Mouse (Mus musculus): ENCODE results near the gene Cds1. TPM values are rescaled to one million over a fixed set of nuclear protein-coding genes. Genes with fewer than 3 reads are reported as not detected.

The Cds1 gene
- polyA plus RNA-seq, 1 experiment from 2014 or later: 9.5 TPM

DNA sequence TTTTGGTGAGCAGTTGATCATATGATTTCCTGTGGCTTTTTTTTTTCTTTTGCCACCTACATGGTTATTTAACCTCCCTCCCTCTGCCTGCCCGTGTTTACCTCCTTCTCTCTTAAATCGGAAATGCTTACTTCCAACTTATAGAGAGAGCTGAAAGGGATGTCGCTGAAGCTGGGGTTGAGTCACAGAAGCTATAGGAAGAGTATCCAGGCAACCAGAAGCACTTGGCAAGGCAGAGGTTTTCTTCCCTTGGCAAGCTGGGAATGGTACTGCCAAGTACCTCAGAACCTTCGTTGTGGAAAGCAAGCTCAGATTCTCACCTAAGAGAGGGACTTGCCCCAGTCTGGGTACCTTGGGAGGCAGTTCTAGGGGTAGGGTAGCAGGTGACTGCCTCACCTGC, 3.2 kb upstream of the Cds1 start:
- H3K36me3 ChIP-seq (ENCODE audit: inconsistent target): no peaks in the 10 kb centered on the region
- no peak overlapping the region for H3K27ac ChIP-seq
- no peaks in the 10 kb centered on the region; the same call in 1 of the 2 replicates for H3K79me2 ChIP-seq (ENCODE audit: inconsistent target)
- no peak overlapping the region for H3K4me3 ChIP-seq (ENCODE audit: inconsistent target)
- WGBS (ENCODE audit: missing documents): 29% methylated on average over 4 of the region's 4 CpGs

DNA sequence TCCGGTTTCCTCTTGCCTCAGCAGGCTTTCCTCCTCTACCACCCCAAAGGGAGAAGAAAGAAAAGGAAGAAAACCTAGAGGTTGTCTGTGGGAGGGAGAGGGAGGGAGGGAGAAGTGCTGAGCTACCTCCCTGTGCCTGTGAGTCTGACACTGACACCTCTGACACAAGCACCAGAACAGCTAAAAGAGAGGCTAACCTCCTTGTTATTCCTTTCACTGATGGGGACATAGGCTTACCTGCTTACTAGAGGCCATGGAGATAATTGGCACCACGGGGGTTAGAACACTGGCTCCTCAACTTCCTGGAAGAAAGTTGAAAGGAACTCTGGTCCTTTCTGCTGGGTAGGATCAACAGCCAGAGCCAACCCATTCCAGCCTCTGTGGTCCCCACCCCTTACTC, 1.4 kb upstream of the Cds1 start:
- Histone ChIP-seq H3K79me2 (ENCODE audit: inconsistent target) (peaks cover 17% of the 10 kb centered on the region), H3K4me3 (ENCODE audit: inconsistent target) (no peak overlapping the region), H3K36me3 (ENCODE audit: inconsistent target) (no peaks in the 10 kb centered on the region), H3K27ac (no peak overlapping the region)
- 34% methylated on average over 2 of the region's 2 CpGs for WGBS (ENCODE audit: missing documents)

DNA sequence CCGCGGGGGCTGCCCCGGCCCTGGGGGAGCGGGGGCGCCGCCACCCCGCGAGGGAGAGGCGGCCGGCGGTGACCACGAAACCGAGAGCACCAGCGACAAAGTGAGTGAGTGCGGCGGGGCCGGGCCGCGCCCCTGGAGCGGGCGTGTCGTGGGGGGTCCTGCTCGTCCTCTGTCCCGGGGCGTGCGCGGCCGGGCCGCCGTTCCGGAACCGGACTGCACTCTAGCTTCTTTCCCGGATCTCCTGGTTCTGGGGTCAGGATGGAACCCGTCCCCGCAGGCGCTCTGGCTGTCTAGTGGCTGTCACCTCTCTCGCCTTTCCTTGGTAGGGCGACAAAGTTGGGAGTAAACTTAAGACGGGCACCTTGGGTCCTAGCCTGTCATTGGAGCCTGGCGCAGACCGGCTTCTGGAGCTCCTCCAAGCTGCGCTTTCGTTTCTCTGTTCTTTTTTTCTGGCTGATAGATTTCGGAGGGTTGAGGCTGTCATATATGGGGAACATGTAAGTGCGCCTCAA, 516 bp downstream of the Cds1 start:
- Histone ChIP-seq H3K79me2 (ENCODE audit: inconsistent target) (peaks cover 35% of the 10 kb centered on the region), H3K27ac (peak overlapping the region; percentile 68), H3K36me3 (ENCODE audit: inconsistent target) (no peaks in the 10 kb centered on the region), H3K4me3 (ENCODE audit: inconsistent target) (peak overlapping the region; percentile 60)
- WGBS (ENCODE audit: missing documents): under 1% methylated on average over 42 of the region's 45 CpGs

DNA sequence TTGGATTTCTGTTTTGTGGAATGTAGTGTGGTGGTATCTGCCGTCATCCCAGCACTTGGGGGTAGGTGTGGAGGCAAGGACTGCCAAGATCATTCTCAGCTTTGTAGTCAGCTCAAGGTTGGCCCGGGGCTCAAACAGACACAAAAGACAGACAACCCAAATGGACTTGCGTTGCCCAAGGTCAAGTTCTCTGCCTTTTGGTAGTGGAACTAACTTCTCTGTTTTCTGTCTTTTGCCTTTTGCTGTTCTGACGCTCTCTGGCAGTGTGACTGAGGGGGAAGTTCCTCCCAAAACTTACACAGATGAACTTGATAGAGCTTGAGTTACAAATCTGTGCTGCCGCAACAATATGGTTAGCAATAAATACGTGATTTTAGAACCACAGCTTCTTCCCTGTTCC, 1.3 kb downstream of the Cds1 start:
- Histone ChIP-seq H3K36me3 (ENCODE audit: inconsistent target) (no peaks in the 10 kb centered on the region), H3K79me2 (ENCODE audit: inconsistent target) (peaks cover 43% of the 10 kb centered on the region), H3K4me3 (ENCODE audit: inconsistent target) (peak overlapping the region; percentile 60), H3K27ac (peak overlapping the region; percentile 68)
- WGBS (ENCODE audit: missing documents): 1% methylated on average over 6 of the region's 6 CpGs

DNA sequence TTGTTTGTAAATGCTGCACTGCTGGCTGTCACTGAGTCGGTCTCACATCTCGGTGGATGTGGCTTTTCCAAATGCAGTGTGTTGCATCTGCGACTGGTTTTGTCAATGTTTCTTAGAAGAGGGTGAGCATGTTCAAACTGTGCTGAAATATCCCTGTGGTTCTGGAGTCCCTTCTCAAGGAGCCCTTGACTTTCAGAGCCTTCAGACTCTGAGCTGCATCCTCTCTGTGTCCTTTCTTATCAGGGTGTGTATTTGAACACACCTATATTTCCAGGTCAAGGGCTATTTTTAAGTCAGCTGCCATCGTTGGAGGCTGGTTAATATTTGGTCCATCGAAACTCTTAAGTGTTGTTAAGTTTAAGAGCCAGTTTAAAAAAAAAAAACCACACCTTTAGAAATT, 2.2 kb downstream of the Cds1 start:
- Histone ChIP-seq H3K4me3 (ENCODE audit: inconsistent target) (peak overlapping the region; percentile 60), H3K36me3 (ENCODE audit: inconsistent target) (no peaks in the 10 kb centered on the region), H3K79me2 (ENCODE audit: inconsistent target) (peaks cover 52% of the 10 kb centered on the region), H3K27ac (peak overlapping the region; percentile 68)
- WGBS (ENCODE audit: missing documents): 70% methylated on average over 5 of the region's 5 CpGs

DNA sequence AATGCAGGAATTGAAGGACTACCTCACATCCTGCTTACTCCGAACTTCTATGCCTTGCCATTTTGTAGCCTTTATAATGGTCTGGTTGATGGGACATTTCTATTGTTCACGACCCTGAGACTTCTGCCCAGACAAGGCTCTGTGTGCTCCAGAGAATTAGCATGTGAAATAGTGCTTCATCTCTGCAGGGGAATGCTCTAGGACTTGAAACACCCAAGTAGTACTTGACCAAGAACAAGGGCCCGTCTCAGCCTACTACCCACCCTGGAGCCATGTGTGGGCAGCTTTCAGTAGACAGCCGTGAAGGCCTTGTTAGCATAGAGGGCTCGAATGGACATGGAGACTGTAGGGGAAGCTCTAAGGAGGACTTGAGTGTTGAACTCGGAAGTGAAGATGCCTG, 2.6 kb downstream of the Cds1 start:
- no peaks in the 10 kb centered on the region for H3K36me3 ChIP-seq (ENCODE audit: inconsistent target)
- H3K4me3 ChIP-seq (ENCODE audit: inconsistent target): no peak overlapping the region
- 93% methylated on average over 6 of the region's 6 CpGs for whole genome bisulfite sequencing (ENCODE audit: missing documents)
- no peak overlapping the region for H3K27ac ChIP-seq
- H3K79me2 ChIP-seq (ENCODE audit: inconsistent target): peaks cover 56% of the 10 kb centered on the region

DNA sequence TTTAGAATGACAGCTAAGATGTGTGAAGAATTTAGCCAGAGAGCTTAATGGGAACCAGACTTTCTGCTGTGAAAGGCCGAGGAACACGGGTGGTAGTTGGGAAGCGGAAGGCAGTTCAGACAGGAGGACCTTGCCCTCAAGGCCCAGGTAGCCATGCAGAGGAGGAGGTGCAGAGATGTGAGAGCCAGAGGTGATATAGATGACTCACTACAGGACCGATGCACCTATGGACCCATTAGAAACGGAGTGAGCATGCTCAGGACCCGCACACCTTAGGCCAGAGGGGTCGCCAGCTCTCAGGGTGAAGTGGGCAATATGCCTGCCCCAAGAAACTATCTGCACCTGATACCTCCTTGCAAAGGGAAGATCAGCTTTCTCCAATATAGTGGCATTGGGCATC, 3.6 kb downstream of the Cds1 start:
- H3K4me3 ChIP-seq (ENCODE audit: inconsistent target): no peak overlapping the region
- no peaks in the 10 kb centered on the region for H3K36me3 ChIP-seq (ENCODE audit: inconsistent target)
- 100% methylated on average over 7 of the region's 7 CpGs for WGBS (ENCODE audit: missing documents)
- H3K79me2 ChIP-seq (ENCODE audit: inconsistent target): peaks cover 66% of the 10 kb centered on the region
- no peak overlapping the region for H3K27ac ChIP-seq

DNA sequence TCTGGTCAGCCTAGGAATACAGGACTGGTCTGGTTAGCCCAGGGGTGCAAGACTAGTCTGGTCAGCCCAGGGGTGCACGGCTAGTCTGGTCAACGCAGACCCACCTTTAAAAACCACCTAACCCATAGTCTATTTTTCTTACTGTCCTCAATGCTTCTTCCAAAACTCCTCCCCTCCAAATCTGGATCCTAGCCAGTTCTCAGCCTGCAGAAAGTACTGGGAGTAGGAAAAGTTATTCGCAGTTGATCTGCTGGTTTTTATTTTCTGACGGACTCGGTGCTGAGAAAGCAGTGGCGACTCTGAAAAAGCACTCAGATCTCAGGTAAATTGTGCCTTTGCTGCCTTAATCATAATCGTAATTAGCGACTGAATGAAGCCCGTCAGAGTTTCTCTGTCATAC, 7.7 kb downstream of the Cds1 start:
- WGBS (ENCODE audit: missing documents): 96% methylated on average over 7 of the region's 9 CpGs
- Histone ChIP-seq H3K4me3 (ENCODE audit: inconsistent target) (no peak overlapping the region), H3K36me3 (ENCODE audit: inconsistent target) (no peaks in the 10 kb centered on the region), H3K79me2 (ENCODE audit: inconsistent target) (peaks cover 100% of the 10 kb centered on the region), H3K27ac (no peak overlapping the region)

DNA sequence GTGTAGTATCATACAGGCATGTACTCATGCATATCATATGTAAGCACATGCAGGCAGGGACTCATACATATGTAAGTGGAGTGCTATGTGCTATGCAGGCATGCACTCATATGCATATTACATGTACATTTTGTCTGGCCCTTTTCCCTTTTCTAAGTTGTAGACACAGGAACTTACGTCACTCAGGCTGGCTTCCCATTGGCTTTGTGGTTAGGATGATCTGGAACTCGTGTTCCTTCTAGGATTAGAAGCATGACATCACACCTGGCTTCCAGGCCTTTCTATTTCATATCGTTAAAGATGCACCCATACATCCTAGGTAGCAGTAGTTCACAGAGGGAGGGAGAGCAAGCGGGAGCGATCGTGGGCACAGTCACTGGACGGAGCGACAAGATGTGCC, 10.3 kb downstream of the Cds1 start:
- H3K79me2 ChIP-seq (ENCODE audit: inconsistent target): peaks cover 100% of the 10 kb centered on the region
- H3K27ac ChIP-seq: no peak overlapping the region
- H3K4me3 ChIP-seq (ENCODE audit: inconsistent target): no peak overlapping the region
- no peaks in the 10 kb centered on the region for H3K36me3 ChIP-seq (ENCODE audit: inconsistent target)
- 81% methylated on average over 8 of the region's 8 CpGs for WGBS (ENCODE audit: missing documents)

DNA sequence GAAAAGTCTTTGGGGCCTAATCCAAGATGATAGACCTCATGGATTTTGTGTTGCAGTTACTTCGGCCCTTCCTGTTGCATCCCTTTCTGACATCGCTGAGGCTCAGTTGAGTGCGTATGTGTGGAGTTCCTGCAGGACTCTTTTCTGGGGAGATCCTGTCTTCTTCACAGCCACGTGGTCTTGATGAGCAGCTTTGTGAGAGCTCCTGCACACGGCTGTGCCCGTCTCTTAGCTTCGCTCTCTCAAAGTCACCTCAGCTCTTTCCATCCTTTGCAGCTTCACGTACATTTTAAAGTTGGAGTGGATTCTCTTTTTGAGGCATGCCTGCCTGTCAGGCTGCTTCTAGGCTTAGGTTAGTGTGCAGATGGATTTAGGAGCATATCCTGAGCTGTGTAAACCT, 11.6 kb downstream of the Cds1 start:
- no peak overlapping the region for H3K27ac ChIP-seq
- no peaks in the 10 kb centered on the region for H3K36me3 ChIP-seq (ENCODE audit: inconsistent target)
- peaks cover 99% of the 10 kb centered on the region for H3K79me2 ChIP-seq (ENCODE audit: inconsistent target)
- H3K4me3 ChIP-seq (ENCODE audit: inconsistent target): no peak overlapping the region
- 96% methylated on average over 8 of the region's 8 CpGs for WGBS (ENCODE audit: missing documents)

DNA sequence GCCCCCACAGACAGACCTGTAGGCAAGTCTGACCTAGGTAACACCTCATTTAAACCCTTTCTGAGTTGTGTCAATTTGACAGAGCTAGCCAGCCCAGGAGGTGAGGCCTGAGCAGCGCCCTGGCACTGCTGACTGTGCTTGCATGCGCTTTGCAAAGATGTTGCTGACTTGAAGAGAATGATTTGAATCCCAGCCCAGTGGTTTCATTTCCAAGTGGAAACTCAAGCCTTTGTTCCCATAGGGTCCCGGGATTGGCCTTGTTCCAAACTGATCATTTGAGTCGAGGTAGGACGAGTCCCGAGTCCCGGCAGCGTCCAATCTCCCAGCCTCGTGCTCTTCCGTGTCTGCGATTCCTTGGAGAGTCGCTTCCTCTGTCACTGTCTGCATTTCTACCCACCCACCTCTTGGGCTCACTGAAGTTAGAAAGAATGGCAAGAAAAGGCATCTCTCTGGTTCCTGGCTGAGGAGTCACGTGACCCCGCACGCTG, 14.5 kb downstream of the Cds1 start:
- WGBS (ENCODE audit: missing documents): 97% methylated on average over 15 of the region's 15 CpGs
- no peak overlapping the region for H3K27ac ChIP-seq
- H3K4me3 ChIP-seq (ENCODE audit: inconsistent target): no peak overlapping the region
- H3K36me3 ChIP-seq (ENCODE audit: inconsistent target): no peaks in the 10 kb centered on the region
- H3K79me2 ChIP-seq (ENCODE audit: inconsistent target): peaks cover 70% of the 10 kb centered on the region

DNA sequence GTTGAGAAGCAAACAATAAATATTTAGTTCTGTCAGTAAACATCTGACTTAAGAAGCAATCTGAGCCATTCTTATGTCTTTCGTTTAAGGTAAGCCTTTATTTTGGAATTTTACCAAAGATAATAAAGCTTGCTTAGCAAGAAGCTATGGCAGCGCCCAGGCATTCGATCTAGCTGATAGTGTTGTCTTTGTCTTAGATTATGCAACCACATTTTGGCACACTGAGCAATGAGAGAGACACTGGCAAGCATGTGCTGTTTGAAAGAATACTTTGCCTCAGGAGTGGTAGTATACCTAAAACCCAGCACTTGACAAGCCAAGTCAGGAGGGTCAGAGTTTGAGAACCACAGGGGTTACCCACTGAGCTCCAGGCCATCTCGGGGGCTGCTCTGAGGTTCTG, 16.0 kb downstream of the Cds1 start:
- H3K27ac ChIP-seq: no peak overlapping the region
- no peaks in the 10 kb centered on the region for H3K36me3 ChIP-seq (ENCODE audit: inconsistent target)
- 76% methylated on average over 4 of the region's 4 CpGs for WGBS (ENCODE audit: missing documents)
- no peak overlapping the region for H3K4me3 ChIP-seq (ENCODE audit: inconsistent target)
- peaks cover 55% of the 10 kb centered on the region for H3K79me2 ChIP-seq (ENCODE audit: inconsistent target)

DNA sequence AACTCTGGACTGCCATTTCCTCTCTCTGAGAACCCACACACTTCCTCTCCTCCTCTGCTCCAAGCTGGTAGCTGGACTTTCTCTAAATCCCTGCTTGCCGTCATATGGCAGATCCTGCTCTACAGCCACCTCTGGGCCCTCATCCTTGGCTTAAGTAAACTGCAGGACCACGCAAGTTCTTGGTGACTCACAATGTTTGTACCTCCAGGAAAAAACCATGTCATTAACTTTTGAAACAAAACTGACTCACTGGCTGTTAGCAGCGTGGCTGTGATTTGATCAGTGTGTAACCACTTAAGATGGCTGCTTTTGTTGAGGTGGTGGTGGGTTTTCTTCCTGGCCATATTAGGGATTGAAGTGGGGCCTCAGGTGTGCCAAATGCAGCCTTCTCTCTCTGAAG, 19.4 kb downstream of the Cds1 start:
- Histone ChIP-seq H3K36me3 (ENCODE audit: inconsistent target) (no peaks in the 10 kb centered on the region), H3K27ac (no peak overlapping the region), H3K4me3 (ENCODE audit: inconsistent target) (no peak overlapping the region), H3K79me2 (ENCODE audit: inconsistent target) (peaks cover 21% of the 10 kb centered on the region; the same call in 1 of the 2 replicates)
- 53% methylated on average over 3 of the region's 3 CpGs for WGBS (ENCODE audit: missing documents)

DNA sequence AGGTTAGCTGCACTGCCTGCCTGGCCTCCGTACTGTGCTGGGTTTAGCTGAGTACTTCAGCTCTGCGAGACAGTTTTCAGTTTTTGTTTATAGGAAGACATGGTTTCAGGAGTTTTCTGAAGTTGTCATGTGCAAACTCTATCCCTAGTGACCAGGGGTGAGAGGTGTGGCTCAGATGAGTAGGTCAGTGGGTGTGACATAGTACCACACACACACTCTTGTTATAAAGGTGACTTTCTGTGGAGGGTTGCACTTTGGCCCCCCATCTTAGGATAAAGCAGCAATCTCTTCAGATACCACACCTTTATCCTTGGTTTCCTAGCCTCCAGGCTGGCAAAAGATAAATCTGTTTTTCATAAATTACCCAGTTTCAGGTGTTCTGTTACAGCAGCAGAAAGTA, 19.9 kb downstream of the Cds1 start:
- no peak overlapping the region for H3K4me3 ChIP-seq (ENCODE audit: inconsistent target)
- WGBS (ENCODE audit: missing documents): 83% methylated on average over 1 of the region's 2 CpGs

DNA sequence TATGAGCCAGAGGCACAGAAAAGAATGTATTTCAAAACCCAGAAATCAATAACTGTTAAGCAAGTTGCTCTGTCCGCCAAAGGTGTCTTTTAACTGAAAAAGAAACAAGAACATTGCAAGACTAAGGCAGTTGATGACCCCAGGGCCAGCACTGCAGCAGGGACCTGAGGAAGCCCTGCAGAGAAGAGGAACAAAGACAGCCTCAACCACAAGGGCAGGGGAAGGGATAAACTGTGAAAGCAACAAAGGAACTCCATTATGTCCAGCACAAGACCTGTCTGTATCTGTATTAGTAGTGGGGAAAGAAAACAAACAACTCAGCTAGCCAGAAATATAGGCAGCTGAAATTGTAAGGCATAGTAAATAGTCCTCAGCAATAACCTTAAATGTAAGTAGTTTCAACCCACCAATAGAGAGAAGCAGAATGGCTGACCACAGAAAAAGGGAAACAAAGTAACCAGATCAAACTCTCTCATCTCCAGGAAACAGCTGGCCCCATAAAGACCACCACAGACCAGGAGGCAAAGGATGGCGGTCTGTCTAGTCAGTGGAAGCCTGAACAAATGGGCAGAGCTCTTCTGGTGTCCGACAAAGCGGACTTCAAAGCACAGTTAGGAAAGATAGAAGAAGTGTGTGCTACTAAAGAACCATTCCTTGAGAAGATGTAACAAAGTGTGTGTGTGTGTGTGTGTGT, 21.1 kb downstream of the Cds1 start:
- no peak overlapping the region for H3K27ac ChIP-seq
- no peaks in the 10 kb centered on the region for H3K36me3 ChIP-seq (ENCODE audit: inconsistent target)
- WGBS (ENCODE audit: missing documents): 26% methylated on average over 4 of the region's 4 CpGs
- H3K79me2 ChIP-seq (ENCODE audit: inconsistent target): peaks cover 3% of the 10 kb centered on the region; the same call in 1 of the 2 replicates
- no peak overlapping the region for H3K4me3 ChIP-seq (ENCODE audit: inconsistent target)

More for the DNA sequence above, 19.9 kb downstream of the Cds1 start:
- Histone ChIP-seq H3K27ac (no peak overlapping the region), H3K36me3 (ENCODE audit: inconsistent target) (no peaks in the 10 kb centered on the region), H3K79me2 (ENCODE audit: inconsistent target) (peaks cover 16% of the 10 kb centered on the region; the same call in 1 of the 2 replicates)

DNA sequence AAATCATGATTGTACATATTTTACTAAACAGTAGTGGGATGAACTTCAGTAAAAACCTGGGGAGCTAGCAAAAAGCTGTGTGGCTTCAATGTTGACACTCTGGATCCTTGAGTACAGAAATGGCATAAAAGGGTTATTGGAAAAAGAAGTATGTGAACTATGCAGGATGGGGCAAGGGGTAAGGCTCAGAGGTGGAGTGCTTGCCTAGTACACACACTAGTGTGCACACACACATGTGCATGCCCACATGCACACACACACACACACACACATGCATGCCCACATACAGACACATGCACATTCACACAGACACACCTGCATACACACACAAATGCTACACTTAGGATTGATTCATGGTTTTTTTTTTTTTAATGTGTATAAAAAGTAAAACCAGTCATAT, 24.8 kb downstream of the Cds1 start:
- no peak overlapping the region for H3K4me3 ChIP-seq (ENCODE audit: inconsistent target)
- no peak overlapping the region for H3K27ac ChIP-seq
- H3K36me3 ChIP-seq (ENCODE audit: inconsistent target): no peaks in the 10 kb centered on the region
- H3K79me2 ChIP-seq (ENCODE audit: inconsistent target): no peaks in the 10 kb centered on the region
